Mouse (Mus musculus) cerebellum, adult 8-10 months (tissue): Measurements from ENCODE around the gene Cmss1.

Source experiments
- DNase-seq: peaks from one replicate; pipeline ENCODE4 v3.0.0; 2022

Cmss1 gene

DNA sequence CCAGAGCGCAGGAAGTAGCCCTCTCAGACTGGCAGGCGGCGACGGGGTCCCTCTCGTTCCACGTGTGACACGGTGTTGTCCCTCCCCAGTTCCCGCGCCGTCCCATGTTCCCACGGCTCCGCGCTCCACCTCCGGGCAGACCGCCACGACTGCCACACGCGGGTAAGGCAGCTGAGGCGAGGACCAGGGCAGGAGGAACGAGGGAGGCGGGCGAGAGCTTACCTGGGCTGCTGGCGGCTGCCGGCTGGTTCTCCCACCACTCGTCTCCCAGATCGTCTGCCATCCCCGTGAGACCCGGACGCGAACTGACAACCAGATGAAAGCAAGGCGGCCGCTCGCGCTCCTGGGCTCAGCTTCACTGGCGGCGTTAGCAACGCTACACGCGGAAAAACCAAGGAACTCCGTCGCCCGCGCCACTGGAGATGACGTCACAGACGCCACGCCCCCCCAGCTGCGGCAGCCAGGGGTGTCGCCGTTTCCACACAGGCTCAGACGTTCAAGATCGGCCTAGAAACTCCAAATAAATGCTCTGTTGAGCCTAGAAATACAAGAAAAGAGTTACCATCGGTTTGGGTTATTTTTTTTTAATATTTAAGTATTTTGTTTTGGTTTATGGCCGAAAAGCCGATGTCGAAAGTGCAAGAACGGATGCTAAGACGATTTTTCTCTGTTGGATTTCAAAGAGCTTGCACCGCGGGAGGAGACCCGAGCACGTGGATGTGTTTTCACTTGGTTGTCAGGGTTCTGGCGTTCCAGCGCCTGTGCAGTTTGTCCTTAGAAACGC, at the start of gene Cmss1:
TSS of gene Cmss1 (minus strand) at position 421 of the 784 bp plus-strand sequence.
- DNase-seq, result peak; percentile 78

DNA sequence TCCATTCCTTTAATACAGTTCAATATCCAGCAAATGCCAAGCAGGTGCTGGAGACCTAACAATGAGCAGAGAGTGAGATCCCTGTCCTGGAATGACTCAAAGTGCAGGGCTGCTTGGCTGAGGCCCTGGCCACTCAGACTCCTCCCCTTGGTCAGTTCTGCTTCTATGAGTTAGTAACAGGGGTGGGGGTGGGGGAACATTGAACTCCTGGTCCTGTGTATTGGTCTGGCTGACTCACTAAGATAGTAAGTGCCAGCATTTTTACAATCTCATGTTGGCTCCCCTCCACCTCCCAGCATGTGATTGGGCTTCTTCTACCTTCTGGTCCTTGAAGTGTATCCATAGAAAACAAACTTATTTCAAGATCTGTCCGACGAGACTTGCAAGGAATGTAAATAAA, 43.2 kb upstream of the Cmss1 start:
- no peak for DNase-seq

DNA sequence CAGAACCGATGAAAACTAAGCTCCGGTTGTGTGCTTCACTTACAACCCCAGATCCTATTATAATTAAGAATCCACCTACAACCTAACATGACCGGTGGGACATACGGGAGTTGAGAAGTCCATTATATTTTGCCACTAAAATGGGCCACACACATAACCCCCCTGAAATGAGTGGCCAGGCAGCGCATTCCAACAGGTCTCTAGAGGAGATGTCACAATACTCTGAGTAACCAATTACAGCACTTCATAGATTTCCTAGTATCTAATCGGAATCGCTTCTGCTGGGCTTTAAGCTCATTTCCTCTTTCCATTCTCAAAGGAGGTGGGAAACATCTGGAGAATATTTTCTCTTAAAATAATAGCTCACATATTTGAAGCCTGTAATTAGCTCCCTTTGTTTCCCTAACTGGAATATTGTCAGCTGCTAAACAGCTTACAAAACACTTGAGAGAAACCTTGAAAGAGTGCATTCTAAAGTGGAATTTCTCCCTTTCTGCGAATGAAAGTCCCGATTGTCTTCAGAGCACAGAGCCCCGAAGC, 34.8 kb upstream of the Cmss1 start:
- no peak for DNase-seq

DNA sequence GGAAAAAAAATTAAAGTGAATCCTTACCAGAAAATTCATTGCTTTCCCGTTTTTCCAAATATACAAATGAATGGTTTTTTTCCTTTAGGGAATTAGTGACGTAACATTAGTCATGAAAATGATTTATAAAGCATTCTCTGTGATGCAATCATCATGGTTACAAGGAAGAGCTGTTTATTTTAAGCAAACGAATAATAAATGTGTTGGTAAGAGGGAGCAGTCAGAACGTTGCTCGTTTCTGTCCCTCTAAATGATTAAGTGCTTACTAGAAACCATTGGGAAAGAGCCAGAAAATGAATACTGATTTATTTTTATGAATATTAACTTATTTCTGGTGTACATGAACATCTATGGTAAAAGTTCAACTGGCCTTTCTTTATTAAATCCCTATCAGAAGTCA, 28.1 kb upstream of the Cmss1 start:
- no peak for DNase-seq

DNA sequence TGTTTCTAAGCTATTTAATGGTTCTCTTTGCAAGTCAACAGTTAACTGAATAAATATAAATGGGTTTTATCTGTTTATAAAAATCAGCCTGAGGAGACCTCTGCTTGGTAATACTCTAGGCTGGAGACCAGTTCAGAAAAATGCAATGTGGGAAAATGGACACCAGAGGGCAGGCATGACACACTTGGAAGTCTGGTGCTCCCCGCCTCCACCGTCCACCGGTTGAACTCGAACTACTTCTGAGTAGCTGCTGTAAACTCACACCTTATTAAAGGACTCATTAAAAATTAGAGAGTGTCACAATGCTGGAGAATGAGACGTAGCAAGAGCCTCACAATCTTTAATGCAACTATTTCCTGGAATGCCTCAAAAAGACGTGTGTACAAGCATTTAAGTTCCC, 27.5 kb upstream of the Cmss1 start:
- peak; percentile 37 for DNase-seq

DNA sequence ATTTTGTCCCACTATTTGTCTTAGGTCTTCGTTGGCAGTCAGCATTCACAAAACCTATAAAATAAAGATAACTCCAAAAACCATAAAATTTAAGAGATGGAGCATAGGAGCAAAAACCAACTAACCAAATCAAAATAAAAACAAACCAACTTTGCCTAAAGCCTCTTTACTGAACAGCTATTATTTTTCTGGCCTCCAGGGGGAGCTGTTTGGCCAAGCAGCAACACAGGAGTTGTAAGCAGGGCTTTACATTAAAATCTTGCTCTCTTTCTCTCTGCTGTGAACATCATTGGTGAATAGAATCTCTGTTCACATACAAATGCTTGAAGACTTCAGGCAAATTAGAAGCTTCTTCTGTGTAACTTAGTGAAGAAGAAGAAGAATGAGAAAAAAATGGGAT, 5.1 kb upstream of the Cmss1 start:
- DNase-seq, result peak; percentile 17

DNA sequence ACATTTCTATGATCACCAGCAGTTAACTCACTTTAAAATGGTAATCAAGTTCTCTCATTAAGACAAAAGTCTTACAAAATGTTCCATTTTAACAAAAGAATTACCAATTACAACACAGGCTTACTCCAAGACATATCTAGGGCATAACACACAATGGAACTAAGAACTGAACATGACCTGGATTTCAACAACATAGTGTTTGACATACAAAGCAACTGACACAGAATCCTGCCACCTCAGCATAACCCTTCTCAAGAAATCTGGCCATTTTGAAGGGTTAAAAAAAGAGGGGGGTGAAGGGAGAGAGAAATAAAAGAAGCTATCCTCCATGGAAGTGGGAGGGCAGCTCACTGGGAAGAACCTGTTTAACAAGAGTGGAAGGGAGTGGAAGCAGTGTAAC, 5.6 kb downstream of the Cmss1 start:
- DNase-seq, result no peak

DNA sequence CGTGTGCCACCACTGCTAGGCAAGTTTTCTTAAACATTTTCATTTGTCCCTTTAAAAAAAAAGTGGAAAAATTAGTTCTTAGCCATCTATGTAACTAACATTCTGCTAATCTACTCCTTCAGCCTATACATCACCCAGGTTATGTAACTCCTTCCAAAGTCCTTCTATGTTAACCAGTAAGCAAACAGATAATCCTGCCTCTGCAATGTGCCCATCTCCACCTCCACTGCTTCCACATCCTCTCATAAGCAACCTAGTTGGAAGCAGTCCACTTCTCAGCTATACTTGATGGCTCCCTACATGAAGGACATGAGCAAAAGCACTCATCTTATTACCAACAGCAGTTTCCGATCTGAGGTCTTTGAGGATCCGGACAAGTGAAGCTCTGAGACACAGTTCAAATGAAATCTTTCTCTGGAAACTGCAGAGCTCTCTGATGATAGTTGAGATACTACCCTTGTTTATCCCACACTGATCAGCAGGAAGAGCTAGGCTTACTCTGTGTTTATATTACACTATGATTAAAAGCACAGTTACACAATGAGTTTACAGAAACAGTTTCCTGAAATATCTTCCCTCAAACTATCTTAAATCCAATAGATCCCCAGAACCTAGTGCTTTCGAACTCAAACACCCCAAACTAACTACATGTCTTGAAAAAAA, 9.2 kb downstream of the Cmss1 start:
- no peak for DNase-seq

DNA sequence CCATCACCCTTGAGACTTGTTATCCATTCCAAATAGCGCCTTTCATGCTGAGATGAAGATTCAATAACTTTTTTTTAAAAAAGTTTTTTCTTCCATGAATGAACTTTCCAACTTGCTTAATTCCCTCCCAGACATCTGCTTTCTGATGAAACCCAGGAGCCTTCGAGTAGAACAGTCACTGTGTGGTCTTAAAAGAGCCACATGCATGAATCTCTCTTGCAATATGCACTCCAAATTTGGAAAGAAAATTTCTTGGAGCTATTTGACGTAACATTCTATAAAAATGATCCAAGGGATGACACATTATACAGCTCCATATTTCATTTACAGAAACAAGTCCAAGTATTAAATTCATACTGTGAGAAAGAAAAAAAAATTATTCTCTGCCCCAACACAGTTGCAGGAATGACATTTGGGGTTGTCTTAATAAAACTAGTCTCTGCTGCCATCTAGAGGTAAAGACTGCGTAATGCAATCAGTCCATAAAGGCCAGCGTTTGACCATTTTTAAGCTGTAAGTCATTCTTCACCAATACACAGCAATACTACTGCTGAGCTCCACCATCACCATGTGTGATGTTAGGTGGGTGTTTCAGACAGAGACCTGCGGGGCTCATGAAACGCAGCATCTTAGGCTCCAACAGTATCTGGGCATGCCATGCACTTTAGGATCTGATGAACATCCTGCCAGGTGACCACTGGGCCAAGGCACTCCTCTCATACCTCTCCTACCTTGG, 13.1 kb downstream of the Cmss1 start:
- peak; percentile 35 for DNase-seq

DNA sequence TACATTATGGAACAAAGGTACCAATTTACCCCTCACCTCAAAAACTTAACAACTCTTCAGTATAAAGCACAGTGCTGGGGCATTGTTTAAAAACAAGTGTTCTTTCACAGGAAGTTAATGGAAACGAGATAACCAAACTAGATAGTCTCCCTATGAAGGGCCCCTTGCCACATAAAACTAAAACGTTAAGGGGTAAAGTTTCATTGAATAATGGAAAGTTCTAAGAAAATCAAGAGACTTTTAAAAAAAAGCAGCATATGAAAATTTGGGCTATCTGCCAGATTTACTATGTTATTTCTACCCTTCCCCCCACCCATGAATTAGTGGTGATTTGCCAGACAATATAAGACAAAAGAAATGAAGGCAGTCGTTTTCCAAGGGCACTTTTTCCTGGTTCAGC, 21.5 kb downstream of the Cmss1 start:
- no peak for DNase-seq

DNA sequence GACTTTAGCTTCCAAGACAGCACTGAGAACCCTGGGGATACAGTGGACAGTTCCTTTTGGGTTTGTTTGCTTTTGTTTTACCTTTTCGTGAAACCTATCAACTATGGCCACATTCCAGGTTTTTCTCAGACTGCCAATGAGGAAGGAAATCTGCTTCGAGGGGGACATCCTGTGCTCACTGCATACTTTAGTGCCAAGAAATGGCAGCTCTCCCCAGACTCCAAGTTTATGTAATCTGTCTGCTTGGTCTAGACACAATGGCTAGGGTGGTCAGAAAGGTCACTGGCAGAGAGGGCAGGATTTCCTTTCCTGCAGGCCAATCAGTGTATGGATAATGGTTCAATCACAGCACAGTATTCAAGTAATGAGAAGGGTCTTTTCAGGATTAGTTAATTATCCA, 24.7 kb downstream of the Cmss1 start:
- no peak for DNase-seq

DNA sequence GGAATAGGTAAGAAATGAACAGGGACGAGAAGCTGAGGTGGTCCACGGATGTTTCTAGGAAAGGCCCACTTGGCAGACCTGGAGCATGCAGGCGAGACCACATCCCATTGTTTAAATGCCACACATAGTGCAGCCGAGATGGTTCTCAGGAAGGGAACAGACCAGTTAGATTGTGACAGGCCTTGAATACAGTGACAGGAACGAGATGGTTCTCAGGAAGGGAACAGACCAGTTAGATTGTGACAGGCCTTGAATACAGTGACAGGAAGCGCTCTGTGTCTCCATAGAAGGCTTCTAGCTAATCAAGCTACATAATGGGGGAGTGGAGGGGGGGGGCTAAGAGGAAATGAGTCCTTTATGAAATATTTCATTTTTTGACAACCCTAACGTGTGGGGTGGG, 26.6 kb downstream of the Cmss1 start:
- DNase-seq, result no peak

DNA sequence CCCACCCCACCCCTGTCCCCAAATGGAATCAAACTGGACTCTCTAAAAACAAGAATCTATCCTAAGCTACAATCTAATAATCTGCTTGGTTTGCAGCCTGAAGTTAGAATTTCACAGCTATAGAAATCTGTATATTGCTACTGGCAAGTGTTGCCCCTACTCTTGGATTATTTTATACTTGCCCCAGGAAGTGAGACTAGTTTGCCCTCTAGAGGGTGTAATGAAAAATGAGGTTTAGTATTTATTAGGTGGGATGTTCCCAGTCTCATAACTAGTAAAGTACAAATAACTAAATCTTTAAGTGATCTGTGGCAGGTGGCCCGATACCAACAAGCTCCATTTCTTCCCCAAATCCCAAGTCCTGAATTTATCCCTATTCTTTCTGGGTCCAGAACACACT, 29.1 kb downstream of the Cmss1 start:
- no peak for DNase-seq

DNA sequence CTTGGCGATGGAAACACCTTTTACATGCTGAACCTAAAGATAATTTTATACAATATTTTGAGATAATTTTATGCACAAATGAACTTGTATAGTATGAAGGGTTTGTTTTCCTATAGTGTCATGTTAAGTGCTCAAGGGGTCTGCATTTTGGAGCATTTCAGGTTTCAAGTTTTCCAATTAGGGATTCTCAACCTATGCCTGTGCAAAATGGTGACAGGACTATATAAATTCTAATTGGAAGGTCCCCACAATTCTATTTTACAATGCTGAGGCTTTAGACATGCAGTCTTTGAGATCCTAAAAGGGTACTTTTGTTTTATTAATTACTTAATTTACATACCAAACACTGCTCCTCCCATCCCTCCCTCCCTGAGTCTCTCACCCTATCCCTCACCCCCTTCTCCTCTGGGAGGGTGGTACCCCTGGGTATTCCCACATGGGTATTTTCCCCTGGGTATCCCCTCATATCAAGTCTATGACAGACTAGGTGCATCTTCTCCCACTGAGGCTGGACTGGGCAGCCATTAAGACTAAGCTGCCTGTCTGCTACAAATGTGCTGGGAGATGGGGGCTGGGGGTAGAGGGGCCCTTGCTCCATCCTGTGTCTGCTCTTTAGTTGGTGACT, 30.8 kb downstream of the Cmss1 start:
- DNase-seq, result no peak

DNA sequence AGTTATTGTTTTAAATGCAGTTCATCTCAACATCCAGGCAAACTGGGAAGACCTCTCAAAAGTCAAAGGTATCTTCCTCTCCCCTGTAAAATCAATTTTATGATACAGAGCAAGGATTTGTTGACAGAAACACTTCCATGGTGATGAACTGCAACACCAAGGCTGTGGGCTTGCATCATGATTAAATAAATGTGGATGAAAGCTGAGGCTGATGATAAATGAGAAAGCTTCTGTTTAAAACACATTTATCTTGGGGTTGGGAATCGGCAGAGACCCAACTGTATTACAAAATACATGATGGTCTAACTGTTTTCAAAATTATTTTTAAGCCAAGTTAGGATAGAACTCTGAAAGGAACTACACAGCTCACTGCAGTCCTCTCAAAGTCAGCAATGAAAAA, 32.8 kb downstream of the Cmss1 start:
- no peak for DNase-seq

DNA sequence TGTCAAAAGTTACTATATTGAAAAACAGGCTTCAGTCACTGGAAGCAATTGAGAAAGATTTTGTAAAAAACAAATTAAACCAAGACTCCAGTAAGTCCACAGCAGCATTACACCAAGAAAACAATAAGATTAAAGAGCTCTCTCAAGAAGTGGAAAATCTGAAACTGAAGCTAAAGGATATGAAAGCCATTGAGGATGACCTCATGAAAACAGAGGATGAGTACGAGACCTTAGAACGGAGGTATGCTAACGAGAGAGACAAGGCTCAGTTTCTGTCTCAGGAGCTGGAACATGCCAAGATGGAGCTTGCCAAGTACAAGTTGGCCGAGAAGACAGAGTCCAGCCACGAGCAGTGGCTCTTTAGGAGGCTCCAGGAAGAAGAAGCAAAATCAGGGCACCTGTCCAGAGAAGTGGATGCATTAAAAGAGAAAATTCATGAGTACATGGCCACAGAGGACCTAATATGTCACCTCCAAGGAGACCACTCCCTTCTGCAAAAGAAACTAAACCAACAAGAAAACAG, 35.8 kb downstream of the Cmss1 start:
- DNase-seq, result no peak

DNA sequence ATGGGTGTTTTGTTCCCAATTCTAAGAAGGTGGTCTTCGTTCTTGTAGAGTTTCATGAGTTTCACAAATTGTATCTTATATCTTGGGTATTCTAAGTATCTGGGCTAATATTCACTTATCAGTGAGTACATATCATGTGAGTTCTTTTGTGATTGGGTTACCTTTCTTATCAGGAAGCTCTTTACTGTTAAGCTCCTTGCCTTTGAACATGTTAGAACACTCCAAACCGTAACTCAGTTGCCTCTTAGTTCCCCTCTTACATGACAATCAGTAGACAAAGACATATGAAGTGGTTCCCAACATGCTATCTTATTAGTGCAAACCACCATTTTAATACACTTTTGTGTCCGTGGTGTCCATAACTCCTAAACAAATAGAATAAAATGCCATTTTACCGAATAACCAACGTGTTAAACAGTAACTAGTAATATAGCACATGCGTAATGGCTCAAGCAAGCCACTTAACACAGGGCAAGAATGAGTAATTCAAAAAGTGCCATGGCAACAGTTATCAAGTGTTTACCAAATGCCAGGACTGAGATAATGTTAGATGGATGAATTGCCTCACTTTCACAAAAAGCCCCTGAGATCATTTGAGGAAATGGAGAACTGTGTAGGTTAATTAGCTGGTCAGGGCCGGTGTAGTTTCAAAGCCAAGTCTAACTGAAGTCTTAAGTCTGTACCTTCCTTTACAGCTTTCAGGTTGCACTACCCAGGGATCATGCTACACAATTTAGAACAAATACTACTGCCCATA, 37.8 kb downstream of the Cmss1 start:
- no peak for DNase-seq

DNA sequence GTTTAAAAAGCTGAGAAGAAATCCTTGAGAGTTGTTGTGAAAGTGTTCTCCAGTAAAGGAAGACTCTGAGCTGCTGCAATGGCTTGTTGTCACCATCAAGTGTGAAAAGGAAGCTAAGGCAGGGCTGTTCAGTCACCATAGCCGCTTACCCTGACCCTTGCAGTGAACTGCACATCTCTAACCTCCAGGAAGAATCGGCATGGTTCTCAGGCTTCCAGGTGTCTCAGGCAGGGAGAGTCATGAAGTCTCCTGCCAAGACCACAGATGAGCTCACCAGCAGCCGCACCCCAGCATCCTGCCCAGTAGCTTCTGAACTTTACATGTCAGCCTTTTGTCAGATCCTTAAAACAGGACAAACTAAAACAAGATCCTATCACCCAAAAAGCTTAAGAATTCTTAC, 40.4 kb downstream of the Cmss1 start:
- DNase-seq, result no peak

DNA sequence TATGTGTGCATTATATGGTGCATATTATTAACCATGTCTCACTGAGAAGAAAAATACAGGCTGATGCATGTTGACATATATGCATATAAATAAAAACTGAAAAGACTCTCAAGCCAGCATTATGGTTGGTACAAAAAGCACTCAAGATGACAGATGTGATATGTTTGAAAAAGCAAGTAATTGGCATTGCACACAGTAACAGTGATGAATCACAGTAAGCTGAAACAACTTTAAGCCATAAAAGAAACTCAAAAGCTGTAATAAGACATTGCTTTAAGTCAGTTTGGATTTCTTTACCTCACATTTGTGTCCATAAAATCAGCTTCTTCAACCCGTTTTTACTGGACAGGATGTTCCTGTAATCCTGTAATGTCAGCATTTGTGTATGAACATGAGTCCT, 41.9 kb downstream of the Cmss1 start:
- no peak for DNase-seq

DNA sequence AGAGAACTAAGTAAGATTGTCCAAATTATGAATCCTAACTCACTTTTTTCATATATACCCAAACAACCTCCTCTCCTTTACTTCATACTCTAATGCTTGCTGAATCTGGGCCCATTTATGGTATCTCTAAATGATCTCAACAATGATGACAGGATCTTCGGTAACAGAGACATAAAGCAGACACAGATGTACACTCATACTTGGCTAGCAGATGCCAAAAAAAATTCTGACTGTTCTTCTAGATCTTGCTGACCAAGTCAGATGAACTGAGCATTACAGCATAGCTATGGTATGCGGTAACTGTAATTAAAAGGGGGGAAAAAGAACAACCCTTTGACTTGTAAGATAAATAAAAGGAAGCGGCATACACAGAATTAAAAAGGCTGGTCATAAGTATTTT, 43.2 kb downstream of the Cmss1 start:
- no peak for DNase-seq

DNA sequence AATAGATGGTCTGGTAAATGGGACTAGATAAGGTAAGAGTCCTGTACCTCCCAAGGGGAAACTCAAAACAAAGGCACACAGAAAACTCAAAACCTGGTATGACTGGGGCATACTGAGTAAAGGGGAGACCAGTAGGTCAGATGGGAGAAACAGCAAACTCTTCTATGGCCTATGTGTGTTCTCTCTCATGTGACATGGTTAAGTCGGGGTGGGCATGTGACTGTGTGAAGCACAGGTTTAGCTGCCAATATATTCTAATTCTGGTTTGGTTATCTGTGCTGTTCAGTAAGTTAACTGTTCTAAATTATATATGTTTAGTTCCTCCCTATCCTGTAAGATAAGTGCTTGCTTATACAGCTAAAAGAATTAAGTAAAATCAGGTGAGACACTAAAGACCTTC, 46.5 kb downstream of the Cmss1 start:
- DNase-seq, result no peak

DNA sequence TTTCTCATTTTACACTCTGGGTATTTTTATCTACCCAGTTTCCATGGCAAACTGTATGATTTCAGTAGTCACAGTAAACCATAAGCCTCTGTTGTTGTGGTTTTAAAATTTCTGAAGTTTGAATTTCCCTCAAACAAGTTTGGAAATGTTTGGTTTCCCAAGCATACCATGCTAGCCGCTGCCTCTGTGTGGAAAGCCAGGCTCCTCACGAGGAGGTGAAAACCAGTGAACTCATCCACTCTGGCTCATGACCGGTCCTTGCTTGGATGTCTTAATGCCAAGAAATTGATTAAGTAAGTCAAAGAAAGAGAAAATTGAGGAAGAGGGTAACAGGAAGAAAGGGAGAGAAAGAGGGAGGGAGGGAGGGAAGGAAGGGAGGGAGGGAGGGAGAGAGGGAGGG, 48.4 kb downstream of the Cmss1 start:
- no peak for DNase-seq
